Mouse (Mus musculus) mesoderm, embryonic 11.5 days (tissue): ENCODE measurements around the gene Ppp1r12c.

ENCODE experiments used
- DNase-seq: peaks from one replicate; pipeline ENCODE4 v3.0.0-alpha.2; 2012; ENCODE audit warnings: low read depth, low spot score

Ppp1r12c gene

GRCm38 (mm10) chr7:4492284-4493224 is 8.9 kb downstream of the Ppp1r12c start:
- peak; percentile 54 for DNase-seq

- DNase-seq: no peak
These were observed 10.2 kb downstream of the Ppp1r12c start for GRCm38 (mm10) chr7:4491308-4491707.

GRCm38 (mm10) chr7:4482281-4482680 is 19.2 kb downstream of the Ppp1r12c start:
- DNase-seq: no peak

- no peak for DNase-seq
These were observed 21.8 kb downstream of the Ppp1r12c start for GRCm38 (mm10) chr7:4479674-4480073.

- DNase-seq: no peak
These were observed 22.6 kb downstream of the Ppp1r12c start for GRCm38 (mm10) chr7:4478796-4479291.

GRCm38 (mm10) chr7:4478021-4478795 is 23.3 kb downstream of the Ppp1r12c start:
- peak; percentile 96 for DNase-seq

- DNase-seq: no peak
These were observed 27.5 kb downstream of the Ppp1r12c start for GRCm38 (mm10) chr7:4473940-4474339.

- DNase-seq: peak; percentile 78
These were observed 30.3 kb downstream of the Ppp1r12c start for GRCm38 (mm10) chr7:4471179-4471555.

- peak; percentile 60 for DNase-seq
These were observed 31.0 kb downstream of the Ppp1r12c start for GRCm38 (mm10) chr7:4470275-4471178.

- no peak for DNase-seq
These were observed 33.7 kb downstream of the Ppp1r12c start for GRCm38 (mm10) chr7:4467801-4468200.

- no peak for DNase-seq
These were observed 37.2 kb downstream of the Ppp1r12c start for GRCm38 (mm10) chr7:4464194-4464824.

GRCm38 (mm10) chr7:4460576-4461434 is 40.7 kb downstream of the Ppp1r12c start, which contains the start of gene Eps8l1:
Eps8l1 (plus strand) TSS chr7:4460674.
- DNase-seq: no peak

- DNase-seq: no peak
These were observed 48.8 kb downstream of the Ppp1r12c start for GRCm38 (mm10) chr7:4452644-4453043.

- no peak for DNase-seq
These were observed 52.3 kb downstream of the Ppp1r12c start for GRCm38 (mm10) chr7:4449211-4449610.

GRCm38 (mm10) chr7:4448439-4448838 is 53.0 kb downstream of the Ppp1r12c start:
- DNase-seq: no peak

- DNase-seq: no peak
These were observed 54.3 kb downstream of the Ppp1r12c start for GRCm38 (mm10) chr7:4447138-4447537.

GRCm38 (mm10) chr7:4445216-4445791 is 56.2 kb downstream of the Ppp1r12c start, which contains the start of gene Rdh13:
Rdh13 (minus strand) TSS chr7:4445649.
- peak; percentile 91 for DNase-seq

GRCm38 (mm10) chr7:4440549-4440948 is 60.9 kb downstream of the Ppp1r12c start:
- DNase-seq: no peak

GRCm38 (mm10) chr7:4437721-4438120 is 63.8 kb downstream of the Ppp1r12c start:
- DNase-seq: no peak
